Mouse (Mus musculus) intestine, postnatal 0 days (tissue): Measurements from ENCODE around the gene Nr3c2. TPM values are rescaled to one million over a fixed set of nuclear protein-coding genes. Genes with fewer than 3 reads are reported as not detected.

Experiments
- ATAC-seq: fragments of 200-750 bp; cut with Nextera tagmentation; 2 replicates; pipeline ENCODE4 v1.8.0; 2017; ENCODE audit warnings: mild to moderate bottlenecking, moderate TSS enrichment, moderate library complexity
- H3K27ac ChIP-seq: fragments of 300-500 bp; sonication (generic); 2 replicates; pipeline ENCODE4 v1.5.1; 2014; ENCODE audit warnings: mild to moderate bottlenecking, low read depth, low read length, moderate library complexity
- H3K27me3 ChIP-seq: fragments of 300-500 bp; sonication (generic); replicated peaks from 2 replicates; pipeline ENCODE4 v1.6.1; 2014; ENCODE audit warnings: low read length, mixed read lengths; ENCODE audit not compliant: control insufficient read depth, insufficient read depth
- H3K36me3 ChIP-seq: fragments of 300-500 bp; sonication (generic); 2 replicates; pipeline ENCODE4 v1.6.1; 2014; ENCODE audit warnings: mild to moderate bottlenecking, moderate library complexity; ENCODE audit not compliant: control insufficient read depth, insufficient read depth
- H3K4me1 ChIP-seq: fragments of 300-500 bp; sonication (generic); replicated peaks from 2 replicates; pipeline ENCODE4 v1.6.1; 2014; ENCODE audit warnings: antibody characterized with exemption, low read length, mixed read lengths; ENCODE audit not compliant: control insufficient read depth, insufficient read depth
- H3K4me2 ChIP-seq: fragments of 300-500 bp; sonication (generic); replicated peaks from 2 replicates; pipeline ENCODE4 v1.6.1; 2014; ENCODE audit warnings: low read depth, mild to moderate bottlenecking, moderate library complexity
- H3K4me3 ChIP-seq: fragments of 300-500 bp; sonication (generic); 2 replicates; pipeline ENCODE4 v1.5.1; 2014; ENCODE audit warnings: low read depth, low read length
- H3K9ac ChIP-seq: fragments of 300-500 bp; sonication (generic); 2 replicates; pipeline ENCODE4 v1.6.1; 2014; ENCODE audit warnings: mild to moderate bottlenecking, low read depth, low read length
- H3K9me3 ChIP-seq: fragments of 300-500 bp; sonication (generic); 2 replicates; pipeline ENCODE4 v1.6.1; 2016; ENCODE audit warnings: mixed run types; ENCODE audit not compliant: control insufficient read depth
- CTCF ChIP-seq: sonication (generic); IDR thresholded peaks from 2 replicates; pipeline ENCODE4 v1.5.1; 2016; ENCODE audit warnings: low read depth, mild to moderate bottlenecking, control low read depth, antibody characterized with exemption, moderate library complexity
- WGBS: fragments of 180-500 bp; shearing (Covaris S2); extraction: QIAGEN DNeasy Blood & Tissue Kit; methylation state at CpG from one replicate; pipeline ENCODE4 v1.1.7; 2014; 5-methylcytosine and 5-hydroxymethylcytosine counted together
- polyA plus RNA-seq: library from polyadenylated mRNA; unstranded; fragments of >200 nt; fragmentation: Nextera tagmentation; extraction: Ambion mirVana; gene quantifications from 2 replicates; pipeline ENCODE4 v1.2.1, GENCODE M21; 2015

The Nr3c2 gene
- polyA plus RNA-seq, 1 experiment from 2014 or later, result 7.4 TPM

- Histone ChIP-seq H3K4me3 (no peak overlapping the region), H3K4me1 (no peaks in the 10 kb centered on the region), H3K9ac (no peak overlapping the region), H3K36me3 (no peaks in the 10 kb centered on the region; the same call in 1 of the 2 replicates), H3K9me3 (no peaks in the 10 kb centered on the region), H3K4me2 (no peak overlapping the region), H3K27me3 (no peaks in the 10 kb centered on the region), H3K27ac (no peak overlapping the region)
- 94% methylated on average over 11 of the region's 11 CpGs for WGBS
- TF ChIP-seq CTCF, result no peak
- ATAC-seq, result no peak
These were observed 395.4 kb downstream of the Nr3c2 start for GRCm38 (mm10) chr8:77294599-77294998.
